Mouse (Mus musculus) heart, embryonic 12.5 days (tissue): ENCODE data around the gene Olfr935. TPM values are rescaled to one million over a fixed set of nuclear protein-coding genes. Genes with fewer than 3 reads are reported as not detected.

Source experiments
- ATAC-seq: fragments of 200-750 bp; cut with Nextera tagmentation; 2 replicates; pipeline ENCODE4 v1.8.0; 2017; ENCODE audit warnings: moderate TSS enrichment, moderate library complexity; ENCODE audit not compliant: insufficient number of reproducible peaks, low FRiP score
- H3K27ac ChIP-seq: fragments of 300-500 bp; sonication (generic); 2 replicates; pipeline ENCODE4 v1.5.1; 2016; ENCODE audit warnings: mild to moderate bottlenecking, moderate library complexity; ENCODE audit not compliant: poor library complexity, severe bottlenecking
- H3K27me3 ChIP-seq: fragments of 300-500 bp; sonication (generic); replicated peaks from 2 replicates; pipeline ENCODE4 v1.6.1; 2016; ENCODE audit warnings: mild to moderate bottlenecking, moderate library complexity
- H3K36me3 ChIP-seq: fragments of 300-500 bp; sonication (generic); 2 replicates; pipeline ENCODE4 v1.6.1; 2016; ENCODE audit warnings: mild to moderate bottlenecking, moderate library complexity
- H3K4me1 ChIP-seq: fragments of 300-500 bp; sonication (generic); replicated peaks from 2 replicates; pipeline ENCODE4 v1.6.1; 2016; ENCODE audit warnings: mild to moderate bottlenecking
- H3K4me2 ChIP-seq: fragments of 300-500 bp; sonication (generic); 2 replicates; pipeline ENCODE4 v1.6.1; 2016; ENCODE audit warnings: mild to moderate bottlenecking, moderate library complexity
- H3K4me3 ChIP-seq: fragments of 300-500 bp; sonication (generic); 2 replicates; pipeline ENCODE4 v1.5.1; 2016; ENCODE audit warnings: mild to moderate bottlenecking
- H3K9ac ChIP-seq: fragments of 300-500 bp; sonication (generic); 2 replicates; pipeline ENCODE4 v1.6.1; 2016; ENCODE audit warnings: mild to moderate bottlenecking, moderate library complexity
- H3K9me3 ChIP-seq: fragments of 300-500 bp; sonication (generic); replicated peaks from 2 replicates; pipeline ENCODE4 v1.6.1; 2016; ENCODE audit warnings: mild to moderate bottlenecking, moderate library complexity
- WGBS: fragments of 180-500 bp; shearing (Covaris S2); methylation state at CpG from one replicate; pipeline ENCODE4 v1.1.7; 2016; 5-methylcytosine and 5-hydroxymethylcytosine counted together
- microRNA-seq: library from miRNA; unstranded; fragments of <30 nt; microRNA quantifications from one replicate; pipeline ENCODE4, GENCODE M21; 2017
- polyA plus RNA-seq: library from polyadenylated mRNA; unstranded; fragments of >200 nt; fragmentation: Nextera tagmentation; extraction: Ambion mirVana; gene quantifications from 2 replicates; pipeline ENCODE4 v1.2.1, GENCODE M21; 2016

The Olfr935 gene
- not detected in 2 replicates for polyA plus RNA-seq

- H3K4me3 ChIP-seq, result no peak within 1 kb of the TSS
- H3K27ac ChIP-seq, result no peak within 1 kb of the TSS
- no peaks in the 10 kb centered on the region for H3K27me3 ChIP-seq
- 68% methylated on average over 2 of the region's 2 CpGs for WGBS
- no peak for ATAC-seq
- no peak within 1 kb of the TSS for H3K4me2 ChIP-seq
- no peak within 1 kb of the TSS for H3K9ac ChIP-seq
- no peaks in the 10 kb centered on the region for H3K4me1 ChIP-seq
- 0 out of 2 replicates have a peak, but pooled peaks cover 2% of the 10 kb centered on the region for H3K9me3 ChIP-seq
- no peaks in the 10 kb centered on the region for H3K36me3 ChIP-seq
Measured at GRCm38 (mm10) chr9:38999583-38999982, at the start of gene Olfr935. TSS of gene Olfr935 (minus strand) at chr9:38999683.

DNA sequence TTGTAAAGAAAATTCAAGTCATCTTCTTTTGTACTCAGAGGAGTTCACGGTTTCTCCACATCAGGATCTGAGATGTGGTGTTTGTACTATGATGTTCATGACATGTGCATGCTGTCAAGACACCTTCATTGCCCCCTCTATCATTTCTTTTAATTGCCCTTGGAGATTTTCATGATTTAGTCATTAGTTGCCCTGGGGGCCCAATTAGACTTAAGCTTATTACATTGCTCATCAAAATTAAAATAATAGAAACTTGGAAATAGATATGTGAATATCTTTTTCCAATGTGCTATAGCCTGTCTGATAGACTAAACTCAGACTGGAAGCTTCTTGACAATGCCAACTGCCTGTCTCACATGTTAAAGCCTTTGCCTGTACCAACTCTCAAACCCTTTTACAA is 23.8 kb upstream of the Olfr935 start, which contains the start of gene Olfr146:
Gene Olfr146 (minus strand): TSS at position 101 of the 400 bp plus-strand sequence.
- Histone ChIP-seq H3K36me3 (no peaks in the 10 kb centered on the region), H3K9ac (no peak within 1 kb of the TSS), H3K4me2 (no peak within 1 kb of the TSS), H3K27me3 (no peaks in the 10 kb centered on the region), H3K4me1 (no peaks in the 10 kb centered on the region), H3K9me3 (no peaks in the 10 kb centered on the region), H3K4me3 (no peak within 1 kb of the TSS), H3K27ac (no peak within 1 kb of the TSS)
- 74% methylated on average over 1 of the region's 1 CpGs for WGBS
- ATAC-seq, result no peak

GRCm38 (mm10) chr9:38988215-38988614 is 11.3 kb downstream of the Olfr935 start, which contains the start of gene Olfr934:
TSS of gene Olfr934 (minus strand) at chr9:38988315.
- Histone ChIP-seq H3K36me3 (no peaks in the 10 kb centered on the region), H3K27ac (no peak within 1 kb of the TSS), H3K9me3 (no peaks in the 10 kb centered on the region), H3K4me3 (no peak within 1 kb of the TSS), H3K9ac (no peak within 1 kb of the TSS), H3K4me1 (no peaks in the 10 kb centered on the region), H3K4me2 (no peak within 1 kb of the TSS), H3K27me3 (no peaks in the 10 kb centered on the region)
- WGBS, result 85% methylated on average over 2 of the region's 2 CpGs
- ATAC-seq, result no peak

DNA sequence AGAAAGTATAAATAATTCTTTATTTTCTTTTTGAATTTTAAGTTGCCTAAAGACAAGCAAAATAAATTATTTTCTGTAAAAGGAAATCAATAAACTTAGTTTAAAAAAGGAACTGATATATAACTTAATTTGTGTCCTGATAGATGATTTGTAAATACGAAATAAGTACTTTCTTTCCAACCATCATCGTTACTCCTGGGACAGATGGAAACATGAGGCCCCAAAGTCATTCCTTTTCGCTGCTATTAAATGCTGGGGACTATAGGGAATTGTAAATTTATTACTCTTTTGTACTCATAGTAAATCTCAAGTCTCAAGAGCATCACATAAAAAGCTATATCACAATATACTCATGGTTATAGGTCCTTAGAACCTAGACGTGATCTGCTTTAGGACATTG is 27.5 kb downstream of the Olfr935 start, which contains the start of gene Olfr933:
Gene Olfr933 (plus strand): TSS at position 301 of the 400 bp plus-strand sequence.
- Histone ChIP-seq H3K9ac (no peak within 1 kb of the TSS), H3K36me3 (no peaks in the 10 kb centered on the region), H3K27me3 (no peaks in the 10 kb centered on the region), H3K27ac (no peak within 1 kb of the TSS), H3K4me3 (no peak within 1 kb of the TSS), H3K4me2 (no peak within 1 kb of the TSS), H3K9me3 (no peaks in the 10 kb centered on the region), H3K4me1 (no peaks in the 10 kb centered on the region)
- ATAC-seq, result no peak
- WGBS, result 75% methylated on average over 4 of the region's 4 CpGs

GRCm38 (mm10) chr9:38954124-38954416 is 45.4 kb downstream of the Olfr935 start:
- Histone ChIP-seq H3K9me3 (no peaks in the 10 kb centered on the region), H3K27ac (no peak overlapping the region), H3K4me1 (no peaks in the 10 kb centered on the region), H3K36me3 (no peaks in the 10 kb centered on the region), H3K9ac (no peak overlapping the region), H3K27me3 (no peaks in the 10 kb centered on the region), H3K4me2 (no peak overlapping the region), H3K4me3 (no peak overlapping the region)
- WGBS, result 71% methylated on average over 4 of the region's 4 CpGs
- ATAC-seq, result no peak

DNA sequence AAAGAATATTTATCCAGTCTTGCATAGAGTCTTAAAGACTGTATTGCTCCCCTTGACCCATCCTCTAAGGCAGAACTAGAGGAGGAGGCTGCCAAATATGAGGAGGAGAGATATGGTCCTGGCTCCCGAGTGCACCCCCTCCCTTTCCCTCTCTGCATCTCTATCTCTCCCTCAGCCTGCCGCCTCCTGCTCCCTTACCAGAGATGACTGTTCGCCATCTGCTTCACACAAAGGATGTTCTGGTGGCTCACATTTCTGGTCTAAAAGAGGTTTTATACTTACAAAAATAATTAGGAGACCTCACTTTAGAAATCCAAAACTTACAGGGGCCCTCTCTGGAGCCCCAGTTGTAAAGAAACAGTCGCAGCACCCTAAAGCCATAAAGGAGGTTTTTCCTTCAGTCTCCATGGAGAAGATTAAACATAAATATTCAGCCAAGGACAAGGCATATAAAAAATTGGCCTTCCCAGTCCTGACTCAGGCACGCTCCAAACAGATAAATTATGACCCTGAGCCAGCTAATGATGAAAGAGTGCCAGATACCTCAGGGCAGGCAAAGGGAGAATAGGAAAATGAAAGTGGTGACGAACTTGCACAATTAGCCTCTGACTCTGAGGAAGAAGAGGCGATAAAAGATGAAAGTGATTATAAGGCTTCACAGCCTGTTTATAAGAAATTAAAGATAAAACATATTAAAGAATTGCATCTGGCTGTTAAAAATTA is 45.9 kb downstream of the Olfr935 start:
- H3K27ac ChIP-seq, result no peak overlapping the region
- H3K4me1 ChIP-seq, result no peaks in the 10 kb centered on the region
- H3K27me3 ChIP-seq, result no peaks in the 10 kb centered on the region
- H3K4me3 ChIP-seq, result no peak overlapping the region
- no peak for ATAC-seq
- H3K9ac ChIP-seq, result no peak overlapping the region
- no peaks in the 10 kb centered on the region for H3K9me3 ChIP-seq
- WGBS, result 65% methylated on average over 7 of the region's 7 CpGs
- H3K4me2 ChIP-seq, result no peak overlapping the region
- H3K36me3 ChIP-seq, result no peaks in the 10 kb centered on the region

Small RNA genes within 50 kb of the gene (microRNA-seq; reads per million reads assigned to microRNA genes)
- gene Gm25529, result not detected

Other genes with a start within 250 kb of the Olfr935 start
- gene Olfr920, start 247.4 kb downstream of the Olfr935 start, polyA plus RNA-seq, result 0.03 TPM in 1 of 2 replicates, not detected in the other
- gene Olfr921, start 226.6 kb downstream of the Olfr935 start, polyA plus RNA-seq, result not detected in 2 replicates
- gene Olfr922, start 185.1 kb downstream of the Olfr935 start, polyA plus RNA-seq, result not detected in 2 replicates
- not detected in 2 replicates for gene Olfr923, start 173.1 kb downstream of the Olfr935 start, polyA plus RNA-seq
- gene Olfr924, start 155.2 kb downstream of the Olfr935 start, polyA plus RNA-seq, result not detected in 2 replicates
- gene Olfr26, start 144.6 kb downstream of the Olfr935 start, polyA plus RNA-seq, result not detected in 2 replicates
- gene Olfr926, start 122.6 kb downstream of the Olfr935 start, polyA plus RNA-seq, result not detected in 2 replicates
- not detected in 2 replicates for gene Olfr930, start 69.9 kb downstream of the Olfr935 start, polyA plus RNA-seq
- not detected in 2 replicates for gene Olfr933, start 27.4 kb downstream of the Olfr935 start, polyA plus RNA-seq
- not detected in 2 replicates for gene Olfr934, start 11.4 kb downstream of the Olfr935 start, polyA plus RNA-seq
- gene Olfr146, start 23.7 kb upstream of the Olfr935 start, polyA plus RNA-seq, result not detected in 2 replicates
- gene Olfr937, start 65.3 kb upstream of the Olfr935 start, polyA plus RNA-seq, result not detected in 2 replicates
- gene Olfr938, start 79.2 kb upstream of the Olfr935 start, polyA plus RNA-seq, result not detected in 2 replicates
- not detected in 2 replicates for gene Olfr27, start 128.4 kb upstream of the Olfr935 start, polyA plus RNA-seq
- not detected in 2 replicates for gene Olfr943, start 166.6 kb upstream of the Olfr935 start, polyA plus RNA-seq
- not detected in 2 replicates for gene Olfr944, start 202.2 kb upstream of the Olfr935 start, polyA plus RNA-seq